Mouse (Mus musculus) ES-Bruce4 (cell line): ENCODE data around the gene Lingo3. TPM values are rescaled to one million over a fixed set of nuclear protein-coding genes. Genes with fewer than 3 reads are reported as not detected.
"Not testable (repeated sequence)": the region's sequence is repeated elsewhere in the genome, so short reads cannot be mapped to it uniquely, and the experiment has no call there.

ENCODE experiments used
- H3K27ac ChIP-seq: 2 replicates; pipeline ENCODE4 v1.5.1; 2012; ENCODE audit warnings: low read length, inconsistent platforms; ENCODE audit not compliant: insufficient read depth
- H3K27me3 ChIP-seq: 2 replicates; pipeline ENCODE4 v1.6.1; 2012; ENCODE audit warnings: mild to moderate bottlenecking, low read length, inconsistent platforms; ENCODE audit not compliant: control insufficient read depth, poor library complexity, insufficient read depth, severe bottlenecking
- H3K36me3 ChIP-seq: 2 replicates; pipeline ENCODE4 v1.6.1; 2012; ENCODE audit warnings: inconsistent platforms, mild to moderate bottlenecking, low read length, moderate library complexity; ENCODE audit not compliant: control insufficient read depth, poor library complexity, insufficient read depth, severe bottlenecking
- H3K4me1 ChIP-seq: one replicate; pipeline ENCODE4 v1.8.1; 2011; ENCODE audit warnings: low read length; ENCODE audit not compliant: control insufficient read depth, insufficient read depth
- H3K4me3 ChIP-seq: 2 replicates; pipeline ENCODE4 v1.5.1; 2011; ENCODE audit warnings: low read depth, mild to moderate bottlenecking, low read length
- H3K9ac ChIP-seq: 2 replicates; pipeline ENCODE4 v1.6.1; 2012; ENCODE audit warnings: low read depth, mild to moderate bottlenecking, inconsistent platforms; ENCODE audit not compliant: poor library complexity, severe bottlenecking
- H3K9me3 ChIP-seq: replicated peaks from 2 replicates; pipeline ENCODE4 v1.6.1; 2012; ENCODE audit warnings: mild to moderate bottlenecking, low read length, inconsistent platforms; ENCODE audit not compliant: control insufficient read depth, poor library complexity, insufficient read depth, severe bottlenecking
- CTCF ChIP-seq: IDR thresholded peaks from one replicate; pipeline ENCODE4 v1.8.1; 2011; ENCODE audit warnings: low read depth, low read length
- EP300 ChIP-seq: IDR thresholded peaks from 2 replicates; pipeline ENCODE4 v1.6.1; 2011; ENCODE audit warnings: low read depth, low read length; ENCODE audit not compliant: insufficient read depth
- POLR2A ChIP-seq: IDR thresholded peaks from one replicate; pipeline ENCODE4 v1.8.1; 2011; ENCODE audit warnings: low read length; ENCODE audit not compliant: insufficient read depth
- polyA plus RNA-seq: library from polyadenylated mRNA; stranded (reverse); fragments of >200 nt; gene quantifications from 2 replicates; pipeline ENCODE4 v1.2.4, GENCODE M21; 2011; ENCODE audit warnings: low read depth; ENCODE audit not compliant: missing spikeins, insufficient read depth, insufficient read length

The Lingo3 gene
- polyA plus RNA-seq, 1 experiment = 1.2 TPM

DNA sequence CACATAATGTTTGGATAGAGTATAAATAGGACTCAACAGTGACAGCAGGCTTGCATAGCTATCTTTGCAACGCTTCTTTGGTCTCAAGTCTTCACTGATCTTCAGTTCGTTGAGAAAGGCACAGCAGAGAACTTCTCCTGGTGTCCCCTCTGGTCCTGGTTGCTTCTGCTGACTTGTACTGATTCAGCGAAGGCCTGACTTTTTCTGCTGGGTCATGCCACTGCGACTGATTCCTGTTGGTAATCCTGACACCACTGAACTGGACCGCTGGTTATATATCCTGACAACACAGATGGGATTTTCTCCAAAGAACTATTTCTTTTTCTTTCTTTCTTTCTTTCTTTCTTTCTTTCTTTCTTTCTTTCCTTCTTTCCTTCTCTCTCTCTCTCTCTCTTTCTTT is 21.3 kb downstream of the Lingo3 start:
- H3K27me3 ChIP-seq = no peaks in the 10 kb centered on the region
- H3K9ac ChIP-seq = no peak overlapping the region
- no peaks in the 10 kb centered on the region for H3K4me1 ChIP-seq
- no peaks in the 10 kb centered on the region for H3K9me3 ChIP-seq
- H3K4me3 ChIP-seq = no peak overlapping the region
- H3K36me3 ChIP-seq = no peaks in the 10 kb centered on the region
- no peak overlapping the region for H3K27ac ChIP-seq
- no peak for TF ChIP-seq CTCF
- no peak for TF ChIP-seq POLR2A
- no peak for TF ChIP-seq EP300

DNA sequence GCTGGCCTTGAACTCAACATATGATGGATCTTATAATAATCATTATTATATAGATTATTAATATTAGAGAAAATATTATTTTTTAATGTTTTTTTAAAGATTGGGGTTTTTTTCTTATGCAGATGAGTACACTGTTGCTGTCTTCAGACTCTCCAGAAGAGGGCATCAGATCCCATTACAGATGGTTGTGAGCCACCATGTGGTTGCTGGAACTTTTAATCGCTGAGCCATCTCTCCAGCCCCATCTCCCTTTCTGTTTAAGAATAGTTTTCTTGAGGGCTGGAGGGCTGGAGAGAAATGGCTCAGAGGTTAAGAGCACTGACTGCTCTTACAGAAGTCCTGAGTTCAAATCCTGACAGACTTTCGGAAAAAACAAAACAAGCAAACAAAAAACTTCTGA is 21.8 kb downstream of the Lingo3 start:
- H3K9ac ChIP-seq = no peak overlapping the region
- no peak overlapping the region for H3K27ac ChIP-seq

DNA sequence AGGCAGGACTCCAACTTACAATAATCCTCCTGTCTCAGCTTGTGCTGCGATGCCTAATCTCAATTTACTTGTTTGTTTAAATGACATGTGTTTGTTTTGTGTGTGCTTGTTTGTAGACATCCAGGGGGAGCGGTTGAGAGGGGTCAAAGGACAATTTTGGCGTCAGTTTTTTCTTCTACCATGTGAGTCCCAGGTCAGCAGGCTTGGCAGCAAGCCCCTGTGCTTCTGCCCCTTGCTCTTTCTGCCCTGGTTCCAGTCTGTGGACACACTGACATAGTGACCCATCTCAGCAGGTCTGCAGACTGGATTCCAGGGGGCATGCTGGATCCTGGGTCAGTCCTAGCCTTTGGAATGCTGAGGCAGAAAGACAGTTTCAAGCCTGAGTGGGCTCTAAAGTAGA is 24.4 kb downstream of the Lingo3 start:
- no peak overlapping the region for H3K4me3 ChIP-seq
- no peak overlapping the region for H3K27ac ChIP-seq
- H3K9ac ChIP-seq = no peak overlapping the region
- H3K27me3 ChIP-seq = no peaks in the 10 kb centered on the region
- no peak for TF ChIP-seq EP300
- no peak for TF ChIP-seq CTCF
- no peak for TF ChIP-seq POLR2A
- H3K36me3 ChIP-seq = no peaks in the 10 kb centered on the region
- no peaks in the 10 kb centered on the region for H3K9me3 ChIP-seq
- no peaks in the 10 kb centered on the region for H3K4me1 ChIP-seq

More for the DNA sequence above, 21.8 kb downstream of the Lingo3 start:
- Histone ChIP-seq H3K4me3 (no peak overlapping the region), H3K9me3 (no peaks in the 10 kb centered on the region), H3K27me3 (no peaks in the 10 kb centered on the region), H3K4me1 (no peaks in the 10 kb centered on the region), H3K36me3 (no peaks in the 10 kb centered on the region)
- TF ChIP-seq POLR2A (no peak), EP300 (no peak), CTCF (no peak)

DNA sequence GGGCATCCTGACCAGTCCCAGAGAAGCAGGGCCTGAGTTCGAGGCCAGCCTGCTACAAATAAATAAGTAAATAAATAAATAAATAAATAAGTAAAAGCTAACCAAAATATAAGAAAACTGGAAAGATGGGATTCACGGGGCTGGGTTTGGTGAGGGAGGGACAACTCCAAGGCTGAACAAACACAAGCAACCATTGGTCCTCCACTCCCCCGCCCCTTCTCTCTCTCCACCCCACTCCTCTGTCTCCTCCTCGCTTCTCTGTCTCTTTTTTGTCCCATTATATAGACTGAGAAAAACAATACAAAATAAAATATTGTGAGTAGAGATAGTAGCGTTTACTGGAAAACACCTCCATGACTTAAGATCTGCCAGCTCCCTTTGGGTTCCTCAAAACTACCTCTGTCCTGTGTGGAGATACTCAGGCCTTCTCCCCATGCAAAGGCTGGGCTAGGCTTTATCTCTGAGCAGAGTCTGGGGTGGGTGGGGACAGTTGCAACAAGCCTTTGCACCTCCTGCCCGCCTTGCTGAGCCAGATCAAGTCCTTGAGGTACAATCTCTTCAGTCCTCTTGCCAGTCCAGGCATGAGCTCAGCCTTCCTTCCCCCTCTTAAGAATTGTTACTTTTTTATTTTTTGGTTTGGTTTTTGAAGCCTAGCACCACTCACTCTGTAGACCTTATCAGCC is 25.1 kb downstream of the Lingo3 start:
- TF ChIP-seq CTCF (no peak), EP300 (no peak), POLR2A (no peak)
- Histone ChIP-seq H3K9ac (no peak overlapping the region), H3K9me3 (no peaks in the 10 kb centered on the region)

DNA sequence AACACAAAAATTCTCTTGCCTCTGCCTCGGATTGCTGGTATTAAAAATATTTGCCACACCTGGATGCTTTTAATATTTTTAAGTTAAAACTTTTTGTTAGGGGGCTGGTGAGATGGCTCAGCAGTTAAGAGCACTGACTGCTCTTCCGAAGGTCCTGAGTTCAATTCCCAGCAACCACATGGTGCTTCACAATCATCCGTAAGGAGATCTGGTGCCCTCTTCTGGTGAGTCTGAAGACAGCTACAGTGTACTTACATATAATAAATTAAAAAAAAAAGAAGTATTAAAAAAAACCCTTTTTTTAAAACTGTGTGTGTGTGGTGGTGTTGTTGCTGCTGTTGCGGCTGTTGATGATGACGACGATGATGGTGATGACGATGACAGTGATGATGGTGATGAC is 25.9 kb downstream of the Lingo3 start:
- H3K4me3 ChIP-seq, H3K4me1 ChIP-seq, H3K9me3 ChIP-seq, H3K27ac ChIP-seq, H3K9ac ChIP-seq, H3K27me3 ChIP-seq, H3K36me3 ChIP-seq: not testable (repeated sequence)

More for the DNA sequence above, 25.1 kb downstream of the Lingo3 start:
- no peaks in the 10 kb centered on the region for H3K27me3 ChIP-seq
- H3K27ac ChIP-seq = no peak overlapping the region
- no peaks in the 10 kb centered on the region for H3K4me1 ChIP-seq
- H3K4me3 ChIP-seq = no peak overlapping the region
- H3K36me3 ChIP-seq = no peaks in the 10 kb centered on the region

DNA sequence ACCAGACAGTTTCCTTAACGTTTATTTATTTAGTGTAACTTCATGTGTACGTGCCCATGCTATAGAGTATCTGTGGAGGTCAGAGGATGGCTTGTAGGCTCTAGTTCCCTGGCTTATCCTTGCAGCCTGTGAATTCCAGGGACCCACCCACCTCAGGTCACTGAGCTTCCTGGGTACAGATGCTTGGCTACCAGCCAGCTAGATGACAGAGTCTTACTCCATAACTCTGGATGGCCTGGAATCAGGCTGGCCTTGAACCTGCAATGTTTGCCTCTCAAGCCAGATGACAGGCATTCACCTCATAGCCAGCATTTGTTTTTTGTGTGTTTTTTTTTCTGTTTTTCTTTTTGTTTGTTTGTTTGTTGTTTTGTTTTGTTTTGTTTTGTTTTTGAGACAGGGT is 26.7 kb downstream of the Lingo3 start:
- TF ChIP-seq POLR2A (no peak), EP300 (no peak), CTCF (no peak)
- H3K9ac ChIP-seq = no peak overlapping the region
- H3K4me3 ChIP-seq = no peak overlapping the region
- H3K9me3 ChIP-seq = no peaks in the 10 kb centered on the region
- no peaks in the 10 kb centered on the region for H3K4me1 ChIP-seq
- no peaks in the 10 kb centered on the region for H3K36me3 ChIP-seq
- H3K27me3 ChIP-seq = no peaks in the 10 kb centered on the region
- no peak overlapping the region for H3K27ac ChIP-seq

DNA sequence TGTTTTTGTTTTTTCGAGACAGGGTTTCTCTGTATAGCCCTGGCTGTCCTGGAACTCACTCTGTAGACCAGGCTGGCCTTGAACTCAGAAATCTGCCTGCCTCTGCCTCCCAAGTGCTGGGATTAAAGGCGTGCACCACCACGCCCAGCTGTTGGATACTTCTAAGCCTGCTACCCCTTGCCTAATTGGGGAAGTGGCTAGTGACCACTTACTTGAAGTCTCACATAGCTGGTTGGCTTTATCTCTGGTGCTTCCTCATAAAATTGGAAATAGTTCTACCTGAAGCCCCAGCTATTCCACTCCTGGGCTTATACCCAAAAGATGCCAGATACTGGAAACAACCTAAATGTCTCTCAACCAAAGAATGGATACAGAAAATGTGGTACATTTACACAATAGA is 27.5 kb downstream of the Lingo3 start:
- H3K9ac ChIP-seq, H3K4me3 ChIP-seq, H3K27ac ChIP-seq, H3K4me1 ChIP-seq, H3K36me3 ChIP-seq, H3K27me3 ChIP-seq, H3K9me3 ChIP-seq: not testable (repeated sequence)
